Comparison of ENCODE assay signal across 8 mouse cellular contexts in genomic region chr13:47335996-47336684, GRCm38 (mm10).
DNase-seq lines count a peak whose midpoint lies in the region; ATAC-seq and TF ChIP-seq lines count a peak whose summit lies in the region.

No protein-coding gene starts in this region.

- ATAC-seq in hindbrain, postnatal 0 days = peak; percentile 58; the same call in 1 of the 2 replicates
- no peak for ATAC-seq in hindbrain, embryonic 14.5 days (ENCODE audit: low FRiP score)
- peak; percentile 90 for ATAC-seq in frontal cortex, adult (ENCODE audit: low TSS enrichment)
- ATAC-seq in intestine, embryonic 15.5 days = peak; percentile 75
- no peak for ATAC-seq in kidney, embryonic 15.5 days (replicated peaks; ENCODE audit: low FRiP score)
- ATAC-seq in kidney, embryonic 14.5 days (ENCODE audit: low FRiP score, low TSS enrichment) = no peak

- no peaks in the 10 kb centered on the region for H3K36me3 ChIP-seq in hindbrain, postnatal 0 days (ENCODE audit: insufficient read depth, low read length)
- no peaks in the 10 kb centered on the region for H3K36me3 ChIP-seq in hindbrain, embryonic 14.5 days (replicated peaks; ENCODE audit: control insufficient read depth, insufficient read depth)
- no peaks in the 10 kb centered on the region for H3K36me3 ChIP-seq in intestine, embryonic 15.5 days
- H3K36me3 ChIP-seq in kidney, embryonic 15.5 days = no peaks in the 10 kb centered on the region
- H3K36me3 ChIP-seq in kidney, embryonic 14.5 days (ENCODE audit: control insufficient read depth, insufficient read depth, low read length) = no peaks in the 10 kb centered on the region

- no peaks in the 10 kb centered on the region for H3K4me1 ChIP-seq in hindbrain, postnatal 0 days (ENCODE audit: insufficient read depth, low read length)
- no peaks in the 10 kb centered on the region for H3K4me1 ChIP-seq in hindbrain, embryonic 14.5 days (replicated peaks; ENCODE audit: control insufficient read depth, insufficient read depth, low read length)
- 0 out of 2 replicates have a peak, but pooled peaks cover 3% of the 10 kb centered on the region for H3K4me1 ChIP-seq in intestine, embryonic 15.5 days (replicated peaks)
- H3K4me1 ChIP-seq in kidney, embryonic 15.5 days = peaks cover 10% of the 10 kb centered on the region; the same call in 1 of the 2 replicates
- no peaks in the 10 kb centered on the region for H3K4me1 ChIP-seq in kidney, embryonic 14.5 days (ENCODE audit: control insufficient read depth, insufficient read depth, low read length)

- no peak overlapping the region for H3K4me3 ChIP-seq in hindbrain, postnatal 0 days (ENCODE audit: low read length)
- no peak overlapping the region for H3K4me3 ChIP-seq in hindbrain, embryonic 14.5 days (replicated peaks; ENCODE audit: low read length)
- H3K4me3 ChIP-seq in intestine, embryonic 15.5 days (replicated peaks) = no peak overlapping the region
- H3K4me3 ChIP-seq in kidney, embryonic 15.5 days (replicated peaks) = no peak overlapping the region
- H3K4me3 ChIP-seq in kidney, embryonic 14.5 days (ENCODE audit: low read length) = no peak overlapping the region

- no peak overlapping the region for H3K4me2 ChIP-seq in hindbrain, postnatal 0 days (ENCODE audit: low read depth, low read length)
- no peak overlapping the region for H3K4me2 ChIP-seq in hindbrain, embryonic 14.5 days (replicated peaks)
- H3K4me2 ChIP-seq in intestine, embryonic 15.5 days (replicated peaks) = no peak overlapping the region
- no peak overlapping the region for H3K4me2 ChIP-seq in kidney, embryonic 15.5 days
- no peak overlapping the region for H3K4me2 ChIP-seq in kidney, embryonic 14.5 days (replicated peaks; ENCODE audit: low read depth, low read length)

- peak; percentile 34 for DNase-seq in hindbrain, postnatal 0 days (ENCODE audit: low spot score)
- no peak for DNase-seq in hindbrain, embryonic 14.5 days (ENCODE audit: low spot score)
- peak; percentile 90 for DNase-seq in NIH3T3 (ENCODE audit: low read depth)
- peak; percentile 65 for DNase-seq in retina, postnatal 1 day

- no peak overlapping the region for H3K9ac ChIP-seq in hindbrain, postnatal 0 days (replicated peaks; ENCODE audit: low read length)
- no peak overlapping the region for H3K9ac ChIP-seq in hindbrain, embryonic 14.5 days
- no peak overlapping the region for H3K9ac ChIP-seq in intestine, embryonic 15.5 days
- no peak overlapping the region for H3K9ac ChIP-seq in kidney, embryonic 15.5 days
- H3K9ac ChIP-seq in kidney, embryonic 14.5 days (ENCODE audit: low read depth, low read length) = no peak overlapping the region

- no peak overlapping the region for H3K27ac ChIP-seq in hindbrain, postnatal 0 days
- H3K27ac ChIP-seq in hindbrain, embryonic 14.5 days = no peak overlapping the region
- peak overlapping the region; percentile 32; the same call in 1 of the 2 replicates for H3K27ac ChIP-seq in intestine, embryonic 15.5 days
- H3K27ac ChIP-seq in kidney, embryonic 15.5 days = no peak overlapping the region
- H3K27ac ChIP-seq in kidney, embryonic 14.5 days (ENCODE audit: low read depth, low read length) = no peak overlapping the region

- WGBS in hindbrain, postnatal 0 days = 59% methylated on average over 16 of the region's 16 CpGs
- 73% methylated on average over 16 of the region's 16 CpGs for WGBS in hindbrain, embryonic 14.5 days
- 42% methylated on average over 16 of the region's 16 CpGs for WGBS in intestine, embryonic 15.5 days
- 64% methylated on average over 16 of the region's 16 CpGs for WGBS in kidney, embryonic 15.5 days
- 73% methylated on average over 16 of the region's 16 CpGs for WGBS in kidney, embryonic 14.5 days

- no peaks in the 10 kb centered on the region for H3K27me3 ChIP-seq in hindbrain, postnatal 0 days (ENCODE audit: insufficient read depth, low read length)
- no peaks in the 10 kb centered on the region for H3K27me3 ChIP-seq in hindbrain, embryonic 14.5 days (ENCODE audit: control insufficient read depth, insufficient read depth, low read length)
- no peaks in the 10 kb centered on the region for H3K27me3 ChIP-seq in intestine, embryonic 15.5 days (replicated peaks)
- no peaks in the 10 kb centered on the region for H3K27me3 ChIP-seq in kidney, embryonic 15.5 days
- no peaks in the 10 kb centered on the region for H3K27me3 ChIP-seq in kidney, embryonic 14.5 days (ENCODE audit: control insufficient read depth, insufficient read depth, low read length)

- H3K9me3 ChIP-seq in hindbrain, postnatal 0 days (ENCODE audit: low read length) = no peaks in the 10 kb centered on the region
- no peaks in the 10 kb centered on the region for H3K9me3 ChIP-seq in hindbrain, embryonic 14.5 days (ENCODE audit: control insufficient read depth, low read length)
- no peaks in the 10 kb centered on the region for H3K9me3 ChIP-seq in intestine, embryonic 15.5 days
- no peaks in the 10 kb centered on the region for H3K9me3 ChIP-seq in kidney, embryonic 15.5 days (replicated peaks)
- H3K9me3 ChIP-seq in kidney, embryonic 14.5 days (ENCODE audit: control insufficient read depth, low read length) = no peaks in the 10 kb centered on the region

- TF ChIP-seq CTCF in hindbrain, postnatal 0 days (IDR thresholded peaks at IDR 0.05; ENCODE audit: low read depth) = no peak

Comparison
In these comparisons a context has a peak if more than half of its experiments do, and no peak if none do; other contexts are left out.
1. ATAC-seq: peak in hindbrain, postnatal 0 days (single experiment), frontal cortex, adult (single experiment) and intestine, embryonic 15.5 days (single experiment); none in hindbrain, embryonic 14.5 days (single experiment), kidney, embryonic 15.5 days (single experiment) and kidney, embryonic 14.5 days (single experiment).